Mouse (Mus musculus): ENCODE data around the gene Slc16a10. TPM values are rescaled to one million over a fixed set of nuclear protein-coding genes. Genes with fewer than 3 reads are reported as not detected.

Gene Slc16a10
- polyA plus RNA-seq, 1 experiment from 2014 or later, result 6.2 TPM

DNA sequence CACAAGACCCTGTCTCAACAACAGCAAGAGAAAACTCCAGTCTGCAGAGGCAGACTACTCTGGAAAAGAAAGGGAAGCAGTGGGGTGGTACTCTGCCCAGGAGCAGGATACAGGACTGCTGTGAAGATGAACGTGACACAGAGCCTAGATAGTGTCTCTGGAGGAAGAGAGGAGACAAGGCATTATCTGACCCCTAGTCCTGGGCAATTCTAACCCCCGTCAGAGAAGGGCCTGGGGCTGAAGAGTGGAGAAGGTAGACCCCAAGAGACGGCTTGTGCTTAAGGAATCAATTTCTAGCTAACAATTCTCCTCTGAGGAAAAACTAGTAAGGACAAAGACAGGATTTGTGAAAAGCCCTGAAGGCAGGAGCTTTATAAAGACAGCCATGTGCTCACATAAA, 76.7 kb downstream of the Slc16a10 start:
- no peak for ATAC-seq (replicated peaks; ENCODE audit: low FRiP score)
- peaks cover 2% of the 10 kb centered on the region; the same call in 1 of the 2 replicates for H3K4me1 ChIP-seq (replicated peaks; ENCODE audit: control insufficient read depth, insufficient read depth, low read length)
- no peak overlapping the region for H3K4me2 ChIP-seq (ENCODE audit: low read depth, low read length, severe bottlenecking)
- H3K36me3 ChIP-seq (ENCODE audit: control insufficient read depth, insufficient read depth, low read length), result no peaks in the 10 kb centered on the region
- no peak overlapping the region for H3K4me3 ChIP-seq (ENCODE audit: low read depth, low read length)
- DNase-seq (ENCODE audit: low spot score), result no peak
- H3K27ac ChIP-seq (ENCODE audit: low read depth, low read length), result no peak overlapping the region
- 10% methylated on average over 3 of the region's 3 CpGs for WGBS
- no peaks in the 10 kb centered on the region for H3K27me3 ChIP-seq (ENCODE audit: control insufficient read depth, insufficient read depth, low read length)
- H3K9me3 ChIP-seq (ENCODE audit: control insufficient read depth, low read length), result no peaks in the 10 kb centered on the region
- no peak overlapping the region for H3K9ac ChIP-seq (ENCODE audit: low read length)

DNA sequence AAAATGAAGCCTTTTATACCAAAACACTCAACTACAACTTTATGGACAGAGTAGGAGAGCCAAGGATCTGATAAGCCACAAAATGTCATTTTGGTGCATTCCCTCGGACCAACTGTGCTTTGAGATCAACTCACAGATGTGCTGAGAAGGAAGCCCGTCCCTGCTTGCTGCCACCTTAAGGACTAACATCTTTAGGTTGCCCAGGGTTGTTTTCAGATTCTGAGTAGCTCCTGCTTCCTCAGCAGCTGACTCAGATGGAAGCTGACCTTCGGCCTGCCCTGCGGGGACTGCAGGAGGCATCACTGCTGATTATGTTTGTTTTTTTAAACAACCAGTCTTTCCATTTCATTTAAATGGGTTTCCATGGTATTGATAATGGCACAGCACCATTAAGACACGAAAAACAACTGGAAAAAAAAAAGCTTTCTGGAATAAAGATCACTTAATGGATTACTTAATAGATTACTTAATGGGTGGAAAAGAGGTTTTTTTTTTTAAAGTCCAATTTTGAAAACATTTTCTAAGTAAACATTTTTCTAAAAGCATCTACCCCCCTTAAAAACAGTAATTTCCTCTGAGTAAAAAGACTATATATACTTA, 78.7 kb downstream of the Slc16a10 start:
- Histone ChIP-seq H3K4me1 (replicated peaks; ENCODE audit: control insufficient read depth, insufficient read depth, low read length) (peaks cover 2% of the 10 kb centered on the region; the same call in 1 of the 2 replicates), H3K4me2 (ENCODE audit: low read depth, low read length, severe bottlenecking) (no peak overlapping the region), H3K4me3 (ENCODE audit: low read depth, low read length) (no peak overlapping the region), H3K27ac (ENCODE audit: low read depth, low read length) (no peak overlapping the region), H3K9ac (ENCODE audit: low read length) (no peak overlapping the region), H3K9me3 (ENCODE audit: control insufficient read depth, low read length) (no peaks in the 10 kb centered on the region), H3K27me3 (ENCODE audit: control insufficient read depth, insufficient read depth, low read length) (no peaks in the 10 kb centered on the region), H3K36me3 (ENCODE audit: control insufficient read depth, insufficient read depth, low read length) (no peaks in the 10 kb centered on the region)
- ATAC-seq (replicated peaks; ENCODE audit: low FRiP score) (no peak), DNase-seq (ENCODE audit: low spot score) (no peak)
- whole genome bisulfite sequencing, result 41% methylated on average over 5 of the region's 5 CpGs

DNA sequence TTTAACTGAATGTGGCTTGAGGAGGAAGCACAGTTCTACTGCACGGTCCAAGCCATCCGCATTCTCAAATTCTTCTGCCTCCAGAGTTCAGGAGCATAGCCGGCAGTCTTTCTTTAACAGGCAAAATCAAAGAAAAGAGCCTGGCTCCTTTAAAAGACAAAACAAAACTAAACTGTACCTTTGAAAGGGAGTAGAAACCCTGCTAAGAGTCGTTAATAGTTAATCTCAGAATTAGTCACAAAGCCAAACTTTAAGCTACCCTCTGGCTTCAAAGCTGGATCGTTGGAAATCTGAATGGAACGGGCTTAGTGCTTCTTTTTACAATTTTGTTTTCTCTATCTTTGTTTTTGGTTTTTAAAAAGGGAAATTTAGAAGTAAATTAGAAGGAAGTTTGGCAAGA, 79.2 kb downstream of the Slc16a10 start:
- no peaks in the 10 kb centered on the region for H3K27me3 ChIP-seq (ENCODE audit: control insufficient read depth, insufficient read depth, low read length)
- H3K9ac ChIP-seq (ENCODE audit: low read length), result no peak overlapping the region
- H3K36me3 ChIP-seq (ENCODE audit: control insufficient read depth, insufficient read depth, low read length), result no peaks in the 10 kb centered on the region
- H3K27ac ChIP-seq (ENCODE audit: low read depth, low read length), result no peak overlapping the region
- ATAC-seq (replicated peaks; ENCODE audit: low FRiP score), result no peak
- WGBS, result 28% methylated on average over 6 of the region's 6 CpGs
- H3K4me3 ChIP-seq (ENCODE audit: low read depth, low read length), result no peak overlapping the region
- H3K4me1 ChIP-seq (replicated peaks; ENCODE audit: control insufficient read depth, insufficient read depth, low read length), result peaks cover 2% of the 10 kb centered on the region; the same call in 1 of the 2 replicates
- H3K4me2 ChIP-seq (ENCODE audit: low read depth, low read length, severe bottlenecking), result no peak overlapping the region
- no peak for DNase-seq (ENCODE audit: low spot score)
- no peaks in the 10 kb centered on the region for H3K9me3 ChIP-seq (ENCODE audit: control insufficient read depth, low read length)

DNA sequence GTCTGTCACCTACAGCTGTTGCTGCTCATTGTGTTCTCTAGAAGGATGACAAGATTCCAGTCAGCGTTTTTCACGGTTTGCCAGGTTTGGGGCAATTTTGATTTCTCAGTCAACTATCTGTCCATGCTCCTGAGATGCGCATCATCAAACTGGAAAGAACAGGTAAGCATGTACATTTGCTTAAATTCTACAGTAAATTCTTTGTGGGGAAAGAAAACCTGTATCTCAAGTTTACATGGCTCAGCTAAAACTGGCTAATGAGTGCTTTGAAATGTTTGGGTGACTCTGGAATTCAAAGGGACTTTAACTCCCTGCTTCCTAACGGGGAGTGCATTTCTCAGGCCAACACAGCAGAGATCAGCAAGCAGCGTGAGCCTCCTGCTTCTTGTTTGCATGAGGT, 80.1 kb downstream of the Slc16a10 start:
- Histone ChIP-seq H3K9ac (ENCODE audit: low read length) (no peak overlapping the region), H3K27ac (ENCODE audit: low read depth, low read length) (no peak overlapping the region), H3K4me2 (ENCODE audit: low read depth, low read length, severe bottlenecking) (no peak overlapping the region), H3K36me3 (ENCODE audit: control insufficient read depth, insufficient read depth, low read length) (no peaks in the 10 kb centered on the region), H3K4me1 (replicated peaks; ENCODE audit: control insufficient read depth, insufficient read depth, low read length) (peaks cover 2% of the 10 kb centered on the region; the same call in 1 of the 2 replicates), H3K9me3 (ENCODE audit: control insufficient read depth, low read length) (no peaks in the 10 kb centered on the region), H3K27me3 (ENCODE audit: control insufficient read depth, insufficient read depth, low read length) (no peaks in the 10 kb centered on the region), H3K4me3 (ENCODE audit: low read depth, low read length) (no peak overlapping the region)
- 79% methylated on average over 5 of the region's 5 CpGs for WGBS
- ATAC-seq (replicated peaks; ENCODE audit: low FRiP score) (no peak), DNase-seq (ENCODE audit: low spot score) (no peak)

DNA sequence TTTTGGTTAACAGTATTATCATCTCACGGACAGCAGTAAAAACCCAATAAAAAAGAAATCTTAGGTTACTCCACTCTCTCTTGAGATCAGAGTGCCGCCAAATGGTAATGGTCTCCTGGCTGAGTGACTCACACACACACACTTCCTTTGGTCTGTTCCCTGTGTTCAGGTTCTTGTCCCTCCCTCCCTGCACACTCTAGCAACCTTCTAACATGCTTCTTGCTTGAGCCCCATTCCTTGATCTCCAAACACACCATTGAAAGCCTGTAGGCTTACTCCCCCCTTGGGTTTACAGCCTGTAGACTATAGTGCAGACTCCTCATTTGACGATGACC, 83.3 kb downstream of the Slc16a10 start:
- no peaks in the 10 kb centered on the region for H3K36me3 ChIP-seq (ENCODE audit: control insufficient read depth, insufficient read depth, low read length)
- H3K9me3 ChIP-seq (ENCODE audit: control insufficient read depth, low read length), result no peaks in the 10 kb centered on the region
- H3K27ac ChIP-seq (ENCODE audit: low read depth, low read length), result no peak overlapping the region
- no peaks in the 10 kb centered on the region for H3K4me1 ChIP-seq (replicated peaks; ENCODE audit: control insufficient read depth, insufficient read depth, low read length)
- WGBS, result 84% methylated on average over 3 of the region's 3 CpGs
- no peak overlapping the region for H3K4me2 ChIP-seq (ENCODE audit: low read depth, low read length, severe bottlenecking)
- H3K27me3 ChIP-seq (ENCODE audit: control insufficient read depth, insufficient read depth, low read length), result no peaks in the 10 kb centered on the region
- DNase-seq (ENCODE audit: low spot score) (no peak), ATAC-seq (replicated peaks; ENCODE audit: low FRiP score) (no peak)
- H3K9ac ChIP-seq (ENCODE audit: low read length), result no peak overlapping the region
- H3K4me3 ChIP-seq (ENCODE audit: low read depth, low read length), result no peak overlapping the region

DNA sequence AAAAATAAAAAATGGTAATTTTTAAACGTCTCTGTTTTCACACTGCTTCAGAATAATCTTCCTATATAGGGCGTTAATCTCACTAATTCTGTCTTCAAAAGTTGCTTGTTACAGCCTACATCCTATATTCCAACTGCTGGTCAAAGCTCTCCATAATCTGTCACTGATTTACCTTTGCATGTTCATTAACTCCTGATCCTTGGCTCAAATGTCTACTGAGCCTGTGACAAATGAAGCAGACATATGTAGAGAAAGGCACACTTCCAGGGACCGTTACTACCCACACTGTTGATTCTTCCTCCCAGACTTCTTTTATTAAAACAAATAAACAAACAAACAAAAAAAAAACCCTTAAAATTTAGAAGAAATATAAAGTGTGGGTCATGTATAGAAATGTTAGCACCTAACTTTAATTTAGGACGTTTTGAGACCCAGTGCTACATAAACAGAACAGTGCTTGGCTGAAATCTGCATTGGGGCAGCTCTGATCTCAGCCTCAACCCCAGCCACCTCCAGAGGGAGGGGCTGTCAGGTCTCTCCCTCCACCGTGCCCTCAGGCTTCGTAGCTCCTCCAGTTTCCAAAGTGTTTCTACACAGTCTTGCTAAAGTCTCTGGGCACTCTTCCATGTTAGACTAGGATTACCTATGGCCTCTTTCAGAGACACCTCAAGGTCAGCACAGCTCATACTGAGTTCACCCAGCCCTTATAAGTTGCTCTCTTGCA, 83.8 kb downstream of the Slc16a10 start:
- Histone ChIP-seq H3K9me3 (ENCODE audit: control insufficient read depth, low read length) (no peaks in the 10 kb centered on the region), H3K27me3 (ENCODE audit: control insufficient read depth, insufficient read depth, low read length) (no peaks in the 10 kb centered on the region), H3K9ac (ENCODE audit: low read length) (no peak overlapping the region), H3K4me3 (ENCODE audit: low read depth, low read length) (no peak overlapping the region), H3K27ac (ENCODE audit: low read depth, low read length) (no peak overlapping the region), H3K36me3 (ENCODE audit: control insufficient read depth, insufficient read depth, low read length) (no peaks in the 10 kb centered on the region), H3K4me2 (ENCODE audit: low read depth, low read length, severe bottlenecking) (no peak overlapping the region), H3K4me1 (replicated peaks; ENCODE audit: control insufficient read depth, insufficient read depth, low read length) (no peaks in the 10 kb centered on the region)
- DNase-seq (ENCODE audit: low spot score), result no peak
- no peak for ATAC-seq (replicated peaks; ENCODE audit: low FRiP score)
- WGBS, result 68% methylated on average over 6 of the region's 6 CpGs

DNA sequence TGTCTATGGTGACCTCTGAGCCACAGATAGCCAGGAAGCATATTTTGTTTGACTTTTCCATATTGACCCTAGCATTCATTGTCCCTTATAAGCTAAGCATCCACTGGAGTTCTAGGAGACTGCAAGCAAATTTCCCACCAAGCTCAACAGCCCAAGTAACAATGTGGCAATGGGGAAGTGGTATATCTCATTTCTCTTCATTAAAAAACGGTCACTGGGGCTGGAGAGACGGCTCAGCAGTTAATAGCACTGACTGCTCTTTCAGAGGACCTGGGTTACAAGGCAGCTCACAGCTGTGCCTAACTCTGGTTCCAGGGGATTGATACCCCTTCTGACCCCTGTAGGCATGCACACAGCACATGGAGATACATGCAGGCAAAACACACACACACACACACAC, 84.4 kb downstream of the Slc16a10 start:
- DNase-seq (ENCODE audit: low spot score), result no peak
- no peak overlapping the region for H3K27ac ChIP-seq (ENCODE audit: low read depth, low read length)
- H3K9ac ChIP-seq (ENCODE audit: low read length), result no peak overlapping the region
- no peak overlapping the region for H3K4me2 ChIP-seq (ENCODE audit: low read depth, low read length, severe bottlenecking)
- no peaks in the 10 kb centered on the region for H3K9me3 ChIP-seq (ENCODE audit: control insufficient read depth, low read length)
- WGBS, result 70% methylated on average over 2 of the region's 2 CpGs
- no peaks in the 10 kb centered on the region for H3K4me1 ChIP-seq (replicated peaks; ENCODE audit: control insufficient read depth, insufficient read depth, low read length)
- H3K36me3 ChIP-seq (ENCODE audit: control insufficient read depth, insufficient read depth, low read length), result no peaks in the 10 kb centered on the region
- no peak overlapping the region for H3K4me3 ChIP-seq (ENCODE audit: low read depth, low read length)
- no peak for ATAC-seq (replicated peaks; ENCODE audit: low FRiP score)
- no peaks in the 10 kb centered on the region for H3K27me3 ChIP-seq (ENCODE audit: control insufficient read depth, insufficient read depth, low read length)

DNA sequence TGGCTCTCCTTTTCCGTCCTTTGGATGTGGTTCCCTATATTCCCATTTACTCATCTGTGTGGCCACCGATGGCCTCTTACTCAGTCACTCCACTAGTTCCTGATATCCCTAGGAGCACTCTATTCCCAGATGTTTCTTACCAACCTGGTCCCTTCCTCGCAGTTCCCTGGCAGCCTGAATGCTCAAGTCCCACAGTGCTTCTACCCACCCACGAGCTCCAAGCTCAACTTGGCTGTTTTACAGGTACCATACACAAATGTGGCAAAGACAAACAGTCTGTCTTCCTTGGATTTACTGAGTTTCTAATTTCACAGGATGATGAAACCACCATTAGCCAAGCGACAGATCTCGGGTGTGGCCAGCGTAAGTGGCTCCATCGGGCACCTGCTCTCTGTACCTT, 87.6 kb downstream of the Slc16a10 start:
- ATAC-seq (replicated peaks; ENCODE audit: low FRiP score) (no peak), DNase-seq (ENCODE audit: low spot score) (no peak)
- Histone ChIP-seq H3K9me3 (ENCODE audit: control insufficient read depth, low read length) (no peaks in the 10 kb centered on the region), H3K36me3 (ENCODE audit: control insufficient read depth, insufficient read depth, low read length) (no peaks in the 10 kb centered on the region), H3K9ac (ENCODE audit: low read length) (no peak overlapping the region), H3K4me3 (ENCODE audit: low read depth, low read length) (no peak overlapping the region), H3K4me1 (replicated peaks; ENCODE audit: control insufficient read depth, insufficient read depth, low read length) (no peaks in the 10 kb centered on the region), H3K4me2 (ENCODE audit: low read depth, low read length, severe bottlenecking) (no peak overlapping the region), H3K27ac (ENCODE audit: low read depth, low read length) (no peak overlapping the region), H3K27me3 (ENCODE audit: control insufficient read depth, insufficient read depth, low read length) (no peaks in the 10 kb centered on the region)
- WGBS, result 91% methylated on average over 8 of the region's 8 CpGs

DNA sequence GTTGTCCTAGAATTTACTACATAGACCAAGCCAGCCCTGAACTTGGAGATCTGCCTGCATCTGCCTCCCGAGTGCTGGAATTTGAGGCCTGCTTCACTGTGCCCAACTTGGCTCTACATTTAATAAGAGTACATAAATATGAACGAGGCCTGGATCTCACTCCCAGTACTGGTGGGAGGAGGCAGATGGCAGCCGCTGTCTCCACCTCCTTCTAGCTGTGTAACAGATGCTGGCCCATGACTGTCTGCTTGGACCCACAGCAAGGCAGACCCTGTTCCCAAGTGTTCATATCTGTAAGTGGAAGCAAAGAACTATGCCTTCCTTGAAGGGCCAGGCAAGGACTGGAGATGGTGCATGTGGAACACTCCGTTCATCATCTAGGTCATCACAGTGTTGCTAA, 88.2 kb downstream of the Slc16a10 start:
- no peak overlapping the region for H3K27ac ChIP-seq (ENCODE audit: low read depth, low read length)
- no peaks in the 10 kb centered on the region for H3K9me3 ChIP-seq (ENCODE audit: control insufficient read depth, low read length)
- no peaks in the 10 kb centered on the region for H3K27me3 ChIP-seq (ENCODE audit: control insufficient read depth, insufficient read depth, low read length)
- no peaks in the 10 kb centered on the region for H3K36me3 ChIP-seq (ENCODE audit: control insufficient read depth, insufficient read depth, low read length)
- H3K9ac ChIP-seq (ENCODE audit: low read length), result no peak overlapping the region
- 95% methylated on average over 4 of the region's 4 CpGs for WGBS
- no peak overlapping the region for H3K4me2 ChIP-seq (ENCODE audit: low read depth, low read length, severe bottlenecking)
- DNase-seq (ENCODE audit: low spot score) (no peak), ATAC-seq (replicated peaks; ENCODE audit: low FRiP score) (no peak)
- H3K4me3 ChIP-seq (ENCODE audit: low read depth, low read length), result no peak overlapping the region
- H3K4me1 ChIP-seq (replicated peaks; ENCODE audit: control insufficient read depth, insufficient read depth, low read length), result no peaks in the 10 kb centered on the region
